Mouse (Mus musculus) C2C12 (cell line): ENCODE data around the gene Gm20441. TPM values are rescaled to one million over a fixed set of nuclear protein-coding genes. Genes with fewer than 3 reads are reported as not detected.

Experiments used
- H3K27me3 ChIP-seq: one replicate; pipeline ENCODE4 v1.6.1; 2011; ENCODE audit not compliant: control insufficient read depth, insufficient read depth, insufficient read length
- H3K36me3 ChIP-seq: one replicate; pipeline ENCODE4 v1.6.1; 2011; ENCODE audit not compliant: control insufficient read depth, insufficient read depth
- H3K4me3 ChIP-seq: one replicate; pipeline ENCODE4 v1.5.1; 2011; ENCODE audit warnings: mild to moderate bottlenecking, control low read depth; ENCODE audit not compliant: poor library complexity, insufficient read depth, severe bottlenecking
- H3K79me2 ChIP-seq: one replicate; pipeline ENCODE4 v1.6.1; 2011; ENCODE audit not compliant: control insufficient read depth, insufficient read depth
- H3K79me3 ChIP-seq: one replicate; pipeline ENCODE4 v1.6.1; 2011; ENCODE audit warnings: low read depth, control low read depth
- H3ac ChIP-seq: one replicate; pipeline ENCODE3; 2011; ENCODE audit warnings: low read depth; ENCODE audit not compliant: control insufficient read depth, insufficient read length
- CEBPB ChIP-seq: IDR thresholded peaks from one replicate; pipeline ENCODE4 v1.6.1; 2011; ENCODE audit warnings: low read depth, mild to moderate bottlenecking, control low read depth, moderate library complexity
- CTCF ChIP-seq: IDR thresholded peaks from one replicate; pipeline ENCODE4 v1.5.1; 2011; ENCODE audit not compliant: control insufficient read depth, insufficient read depth, insufficient read length
- FOSL1 ChIP-seq: IDR thresholded peaks from one replicate; pipeline ENCODE4 v1.8.0; 2011; ENCODE audit warnings: mild to moderate bottlenecking, low read length; ENCODE audit not compliant: poor library complexity, insufficient read depth, severe bottlenecking
- MAX ChIP-seq: IDR thresholded peaks from one replicate; pipeline ENCODE4 v1.6.1; 2011; ENCODE audit warnings: mild to moderate bottlenecking, control low read depth
- MYOD1 ChIP-seq: IDR thresholded peaks from one replicate; pipeline ENCODE4 v1.6.1; 2011; ENCODE audit warnings: low read depth; ENCODE audit not compliant: control insufficient read depth, insufficient read length
- MYOG ChIP-seq: IDR thresholded peaks from one replicate; pipeline ENCODE4 v1.6.1; 2011; ENCODE audit not compliant: control insufficient read depth, insufficient read length; ENCODE audit errors: extremely low read depth
- USF1 ChIP-seq: IDR thresholded peaks from one replicate; pipeline ENCODE4 v1.6.1; 2011; ENCODE audit warnings: low read depth, mild to moderate bottlenecking, control low read depth, moderate library complexity
- polyA plus RNA-seq: library from polyadenylated mRNA; unstranded; fragments of >200 nt; fragmentation: generic; extraction: Trizol; gene quantifications from one replicate; pipeline ENCODE4 v1.2.1, GENCODE M21; 2012; ENCODE audit warnings: missing spikeins

Gm20441 gene
- polyA plus RNA-seq, 1 experiment = not detected

- Histone ChIP-seq H3ac (no peak overlapping the region), H3K27me3 (no peaks in the 10 kb centered on the region), H3K79me2 (no peaks in the 10 kb centered on the region), H3K79me3 (no peaks in the 10 kb centered on the region), H3K36me3 (no peaks in the 10 kb centered on the region), H3K4me3 (no peak overlapping the region)
- TF ChIP-seq FOSL1 = no peak
- no peak for TF ChIP-seq USF1
- TF ChIP-seq CEBPB = no peak
- TF ChIP-seq CTCF = no peak
- TF ChIP-seq MAX = no peak
Measured at GRCm38 (mm10) chr10:75823782-75824181, 43.0 kb upstream of the Gm20441 start.

DNA sequence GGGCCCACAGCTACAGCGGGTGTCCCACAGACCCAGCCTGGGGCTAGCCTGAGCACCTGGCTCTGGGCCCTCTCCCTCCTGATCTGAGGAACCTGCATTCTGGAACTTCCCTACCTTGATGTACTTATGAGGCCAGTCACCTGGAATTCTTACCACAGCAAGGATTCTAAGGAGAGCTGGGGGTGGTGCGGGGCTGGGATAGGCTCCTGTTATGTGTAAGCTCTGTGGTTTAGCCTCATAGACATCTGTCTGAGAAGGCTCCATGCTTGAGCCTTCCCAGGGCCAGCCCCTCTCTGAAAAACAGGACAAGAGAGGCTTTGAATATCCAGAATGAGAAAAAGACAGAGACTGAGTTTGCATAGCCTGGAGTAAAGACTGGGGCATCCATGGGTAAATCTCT lies 41.7 kb upstream of the Gm20441 start, which contains the start of gene Gstt4:
Gstt4 (minus strand) TSS at position 101 of the 400 bp plus-strand sequence.
- TF ChIP-seq CEBPB (no peak), MAX (no peak), FOSL1 (no peak), MYOG (no peak), CTCF (no peak), USF1 (no peak), MYOD1 (no peak)
- H3K27me3 ChIP-seq = no peaks in the 10 kb centered on the region
- H3ac ChIP-seq = no peak within 1 kb of the TSS
- H3K36me3 ChIP-seq = no peaks in the 10 kb centered on the region
- no peak within 1 kb of the TSS for H3K4me3 ChIP-seq
- H3K79me2 ChIP-seq = no peaks in the 10 kb centered on the region
- H3K79me3 ChIP-seq = no peaks in the 10 kb centered on the region

- Histone ChIP-seq H3ac (no peak overlapping the region), H3K4me3 (no peak overlapping the region), H3K79me2 (no peaks in the 10 kb centered on the region), H3K79me3 (no peaks in the 10 kb centered on the region), H3K36me3 (no peaks in the 10 kb centered on the region), H3K27me3 (no peaks in the 10 kb centered on the region)
- TF ChIP-seq CEBPB (peak; percentile 30), MYOD1 (peak; percentile 67), MAX (no peak), MYOG (no peak), CTCF (no peak)
Measured at GRCm38 (mm10) chr10:75819882-75820281, 39.1 kb upstream of the Gm20441 start.

- Histone ChIP-seq H3K36me3 (no peaks in the 10 kb centered on the region), H3K27me3 (peaks cover 5% of the 10 kb centered on the region), H3K4me3 (no peak overlapping the region), H3ac (no peak overlapping the region), H3K79me3 (no peaks in the 10 kb centered on the region), H3K79me2 (no peaks in the 10 kb centered on the region)
- no peak for TF ChIP-seq CTCF
- no peak for TF ChIP-seq CEBPB
- no peak for TF ChIP-seq MAX
- TF ChIP-seq USF1 = no peak
- no peak for TF ChIP-seq MYOG
- TF ChIP-seq MYOD1 = no peak
Measured at GRCm38 (mm10) chr10:75818641-75819040, 37.9 kb upstream of the Gm20441 start.

DNA sequence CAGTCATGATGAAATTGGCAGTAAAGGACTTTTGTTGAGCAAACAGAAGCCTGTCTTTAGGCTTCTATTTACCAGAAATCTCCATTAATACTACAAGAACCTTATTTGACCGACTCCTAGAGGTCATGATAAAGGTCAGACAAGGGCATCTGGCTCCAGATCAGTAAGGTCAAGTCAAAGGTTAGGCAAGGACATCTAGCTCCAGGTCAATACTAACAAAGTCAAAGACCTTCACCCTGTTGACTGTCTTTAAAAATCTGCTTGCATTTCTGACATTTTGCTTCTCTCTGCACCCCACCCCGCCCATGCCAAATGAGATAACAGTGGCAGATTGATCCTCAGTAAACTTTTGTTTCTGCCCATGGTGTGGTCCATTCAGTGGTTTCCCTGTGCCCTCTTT lies 23.5 kb upstream of the Gm20441 start:
- H3K79me2 ChIP-seq = no peaks in the 10 kb centered on the region
- H3K27me3 ChIP-seq = peaks cover 11% of the 10 kb centered on the region
- no peak overlapping the region for H3K4me3 ChIP-seq
- H3K36me3 ChIP-seq = no peaks in the 10 kb centered on the region
- no peak overlapping the region for H3ac ChIP-seq
- no peak for TF ChIP-seq CTCF
- no peak for TF ChIP-seq USF1
- TF ChIP-seq MYOG = no peak
- no peak for TF ChIP-seq MYOD1
- no peak for TF ChIP-seq MAX
- no peak for TF ChIP-seq CEBPB
- no peaks in the 10 kb centered on the region for H3K79me3 ChIP-seq

GRCm38 (mm10) chr10:75798176-75798696 lies 17.5 kb upstream of the Gm20441 start, which contains the start of gene Gstt1:
TSS of gene Gstt1 (minus strand) at chr10:75798584.
- Histone ChIP-seq H3K27me3 (peaks cover 11% of the 10 kb centered on the region), H3K36me3 (no peaks in the 10 kb centered on the region), H3K79me2 (no peaks in the 10 kb centered on the region), H3K79me3 (no peaks in the 10 kb centered on the region), H3K4me3 (peak within 1 kb of the TSS; percentile 11), H3ac (peak within 1 kb of the TSS; percentile 39)
- TF ChIP-seq CTCF = no peak
